Mouse (Mus musculus): ENCODE data around the gene Ptov1. TPM values are rescaled to one million over a fixed set of nuclear protein-coding genes. Genes with fewer than 3 reads are reported as not detected.
"Not testable (repeated sequence)": the region's sequence is repeated elsewhere in the genome, so short reads cannot be mapped to it uniquely, and the experiment has no call there.

Ptov1 gene
- polyA plus RNA-seq, 1 experiment from 2014 or later = 389 TPM

DNA sequence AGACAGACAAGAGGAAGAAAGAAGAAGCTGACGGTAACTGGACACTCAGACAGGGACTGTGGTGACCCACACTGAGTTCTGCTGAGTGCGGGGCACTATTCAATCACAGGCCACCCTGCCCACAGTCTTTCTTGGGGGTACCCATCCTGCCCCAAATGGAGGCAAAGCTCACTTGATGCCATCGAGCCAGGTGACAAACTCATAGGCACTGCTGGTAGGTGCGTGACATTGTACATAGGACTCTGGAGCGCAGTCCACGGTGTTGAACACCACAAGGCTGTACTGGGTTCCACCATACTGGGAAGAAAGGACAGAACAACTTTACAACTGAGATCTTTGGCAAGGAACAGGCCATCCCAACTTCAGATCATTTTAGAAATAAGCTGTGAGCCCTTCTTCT is 22.0 kb upstream of the Ptov1 start:
- 11% methylated on average over 6 of the region's 6 CpGs for WGBS
- Histone ChIP-seq H3K9ac (ENCODE audit: low read depth, low read length) (peak overlapping the region; percentile 92), H3K27ac (ENCODE audit: low read depth, low read length) (peak overlapping the region; percentile 98), H3K27me3 (replicated peaks; ENCODE audit: control insufficient read depth, insufficient read depth, low read length) (no peaks in the 10 kb centered on the region), H3K9me3 (ENCODE audit: control insufficient read depth, low read length) (no peaks in the 10 kb centered on the region), H3K36me3 (ENCODE audit: control insufficient read depth, insufficient read depth, low read length) (peaks cover 5% of the 10 kb centered on the region), H3K4me3 (ENCODE audit: low read length) (peak overlapping the region; percentile 92), H3K4me2 (ENCODE audit: low read length) (peak overlapping the region; percentile 97), H3K4me1 (ENCODE audit: control insufficient read depth, insufficient read depth, low read depth, low read length) (peaks cover 42% of the 10 kb centered on the region)
- ATAC-seq = no peak

DNA sequence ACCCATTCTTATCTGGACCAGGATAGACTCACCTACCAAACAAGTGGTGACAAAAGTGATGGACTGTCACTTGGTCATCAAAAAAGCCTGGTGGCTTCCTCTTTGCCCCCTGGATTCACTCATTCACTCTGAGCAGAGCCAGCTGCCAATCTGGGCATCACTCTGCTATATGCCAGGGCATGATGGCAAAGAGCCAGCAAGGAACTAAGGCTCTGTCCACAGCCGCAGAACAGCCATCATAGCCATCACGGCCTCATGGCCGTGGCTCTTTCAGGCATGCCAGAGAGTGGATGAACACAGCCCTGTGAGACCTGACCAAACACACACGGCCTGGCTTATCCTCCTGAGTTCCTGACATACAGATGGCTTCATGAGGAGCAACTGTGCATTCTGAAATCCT is 21.1 kb upstream of the Ptov1 start:
- WGBS = 52% methylated on average over 4 of the region's 4 CpGs
- no peak for ATAC-seq
- peak overlapping the region; percentile 92; the same call in 1 of the 2 replicates for H3K9ac ChIP-seq (ENCODE audit: low read depth, low read length)

DNA sequence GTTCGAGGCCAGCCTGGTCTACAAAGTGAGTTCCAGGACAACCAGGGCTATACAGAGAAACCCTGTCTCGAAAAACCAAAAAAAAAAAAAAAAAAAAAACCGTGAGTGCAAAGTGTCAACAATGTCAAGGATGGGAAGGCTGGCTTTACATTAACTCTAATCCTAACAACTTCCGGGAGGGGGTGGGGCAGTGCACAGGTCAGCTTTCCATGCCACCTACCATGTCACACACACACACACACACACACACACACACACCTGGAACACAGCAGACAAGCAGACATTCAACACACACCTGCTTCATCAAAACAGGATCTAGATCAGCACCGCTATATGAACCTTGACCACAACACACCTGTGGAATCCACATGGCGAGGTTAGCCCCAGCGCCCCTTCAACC is 20.6 kb upstream of the Ptov1 start:
- Histone ChIP-seq H3K36me3 (ENCODE audit: control insufficient read depth, insufficient read depth, low read length) (peaks cover 6% of the 10 kb centered on the region), H3K4me3 (ENCODE audit: low read length) (no peak overlapping the region), H3K27ac (ENCODE audit: low read depth, low read length) (no peak overlapping the region), H3K4me2 (ENCODE audit: low read length) (peak overlapping the region; percentile 97), H3K4me1 (ENCODE audit: control insufficient read depth, insufficient read depth, low read depth, low read length) (peaks cover 38% of the 10 kb centered on the region), H3K9ac (ENCODE audit: low read depth, low read length) (no peak overlapping the region), H3K9me3 (ENCODE audit: control insufficient read depth, low read length) (no peaks in the 10 kb centered on the region), H3K27me3 (replicated peaks; ENCODE audit: control insufficient read depth, insufficient read depth, low read length) (no peaks in the 10 kb centered on the region)
- ATAC-seq = no peak
- WGBS = 85% methylated on average over 6 of the region's 7 CpGs

More for the DNA sequence above, 21.1 kb upstream of the Ptov1 start:
- Histone ChIP-seq H3K4me2 (ENCODE audit: low read length) (peak overlapping the region; percentile 97), H3K4me1 (ENCODE audit: control insufficient read depth, insufficient read depth, low read depth, low read length) (peaks cover 39% of the 10 kb centered on the region), H3K27ac (ENCODE audit: low read depth, low read length) (no peak overlapping the region), H3K27me3 (replicated peaks; ENCODE audit: control insufficient read depth, insufficient read depth, low read length) (no peaks in the 10 kb centered on the region), H3K9me3 (ENCODE audit: control insufficient read depth, low read length) (no peaks in the 10 kb centered on the region), H3K4me3 (ENCODE audit: low read length) (peak overlapping the region; percentile 92), H3K36me3 (ENCODE audit: control insufficient read depth, insufficient read depth, low read length) (peaks cover 5% of the 10 kb centered on the region)

GRCm38 (mm10) chr7:44888256-44889105 is 18.9 kb upstream of the Ptov1 start:
- Histone ChIP-seq H3K9ac (ENCODE audit: low read depth, low read length) (no peak overlapping the region), H3K4me1 (ENCODE audit: control insufficient read depth, insufficient read depth, low read depth, low read length) (peaks cover 32% of the 10 kb centered on the region), H3K9me3 (ENCODE audit: control insufficient read depth, low read length) (no peaks in the 10 kb centered on the region), H3K4me2 (ENCODE audit: low read length) (no peak overlapping the region), H3K27me3 (replicated peaks; ENCODE audit: control insufficient read depth, insufficient read depth, low read length) (no peaks in the 10 kb centered on the region), H3K27ac (ENCODE audit: low read depth, low read length) (no peak overlapping the region), H3K4me3 (ENCODE audit: low read length) (no peak overlapping the region), H3K36me3 (ENCODE audit: control insufficient read depth, insufficient read depth, low read length) (peaks cover 18% of the 10 kb centered on the region)
- 71% methylated on average over 13 of the region's 13 CpGs for WGBS
- no peak for ATAC-seq

GRCm38 (mm10) chr7:44886964-44887363 is 17.4 kb upstream of the Ptov1 start:
- Histone ChIP-seq H3K4me1 (ENCODE audit: control insufficient read depth, insufficient read depth, low read depth, low read length) (peaks cover 27% of the 10 kb centered on the region), H3K9me3 (ENCODE audit: control insufficient read depth, low read length) (no peaks in the 10 kb centered on the region), H3K4me3 (ENCODE audit: low read length) (no peak overlapping the region), H3K9ac (ENCODE audit: low read depth, low read length) (no peak overlapping the region), H3K27ac (ENCODE audit: low read depth, low read length) (no peak overlapping the region), H3K36me3 (ENCODE audit: control insufficient read depth, insufficient read depth, low read length) (peaks cover 32% of the 10 kb centered on the region), H3K4me2 (ENCODE audit: low read length) (no peak overlapping the region), H3K27me3 (replicated peaks; ENCODE audit: control insufficient read depth, insufficient read depth, low read length) (no peaks in the 10 kb centered on the region)
- no peak for ATAC-seq
- 86% methylated on average over 7 of the region's 7 CpGs for WGBS

DNA sequence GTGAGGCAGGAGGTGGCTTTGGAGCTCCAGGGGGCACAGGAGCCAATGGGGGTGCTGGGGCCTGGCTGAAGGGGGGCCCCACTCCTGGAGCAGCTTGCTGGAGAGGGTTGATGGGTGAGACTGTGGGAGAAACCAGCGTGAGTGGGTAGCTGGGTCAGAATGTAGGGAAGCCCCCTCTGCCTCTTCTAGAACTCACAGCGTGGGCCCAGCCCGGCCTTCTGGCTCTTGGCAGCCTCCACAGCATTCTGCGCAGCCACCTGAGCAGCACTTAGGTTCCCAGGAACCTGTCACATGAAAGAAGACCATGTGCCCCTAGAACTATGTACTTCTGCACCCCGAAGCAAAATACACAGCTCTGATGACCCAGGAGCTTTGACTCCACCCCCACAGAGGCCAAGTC is 15.0 kb upstream of the Ptov1 start:
- Histone ChIP-seq H3K9ac (ENCODE audit: low read depth, low read length) (no peak overlapping the region), H3K27ac (ENCODE audit: low read depth, low read length) (no peak overlapping the region), H3K36me3 (ENCODE audit: control insufficient read depth, insufficient read depth, low read length) (peaks cover 54% of the 10 kb centered on the region), H3K9me3 (ENCODE audit: control insufficient read depth, low read length) (no peaks in the 10 kb centered on the region), H3K4me2 (ENCODE audit: low read length) (no peak overlapping the region), H3K4me3 (ENCODE audit: low read length) (no peak overlapping the region), H3K4me1 (ENCODE audit: control insufficient read depth, insufficient read depth, low read depth, low read length) (peaks cover 10% of the 10 kb centered on the region), H3K27me3 (replicated peaks; ENCODE audit: control insufficient read depth, insufficient read depth, low read length) (no peaks in the 10 kb centered on the region)
- WGBS = 97% methylated on average over 5 of the region's 5 CpGs
- no peak for ATAC-seq

GRCm38 (mm10) chr7:44883036-44883435 is 13.4 kb upstream of the Ptov1 start:
- H3K4me2 ChIP-seq (ENCODE audit: low read length) = no peak overlapping the region
- no peaks in the 10 kb centered on the region for H3K27me3 ChIP-seq (replicated peaks; ENCODE audit: control insufficient read depth, insufficient read depth, low read length)
- H3K4me3 ChIP-seq (ENCODE audit: low read length) = no peak overlapping the region
- H3K36me3 ChIP-seq (ENCODE audit: control insufficient read depth, insufficient read depth, low read length) = peaks cover 60% of the 10 kb centered on the region
- no peak overlapping the region for H3K27ac ChIP-seq (ENCODE audit: low read depth, low read length)
- WGBS = 94% methylated on average over 3 of the region's 3 CpGs
- ATAC-seq = no peak
- no peaks in the 10 kb centered on the region for H3K9me3 ChIP-seq (ENCODE audit: control insufficient read depth, low read length)
- H3K4me1 ChIP-seq (ENCODE audit: control insufficient read depth, insufficient read depth, low read depth, low read length) = no peaks in the 10 kb centered on the region; the same call in none of the 2 replicates
- H3K9ac ChIP-seq (ENCODE audit: low read depth, low read length) = no peak overlapping the region

GRCm38 (mm10) chr7:44877833-44878232 is 8.2 kb upstream of the Ptov1 start:
- H3K4me2 ChIP-seq (ENCODE audit: low read length) = no peak overlapping the region
- H3K9ac ChIP-seq (ENCODE audit: low read depth, low read length) = no peak overlapping the region
- H3K4me1 ChIP-seq (ENCODE audit: control insufficient read depth, insufficient read depth, low read depth, low read length) = no peaks in the 10 kb centered on the region
- no peak overlapping the region for H3K4me3 ChIP-seq (ENCODE audit: low read length)
- ATAC-seq = no peak
- no peaks in the 10 kb centered on the region for H3K27me3 ChIP-seq (replicated peaks; ENCODE audit: control insufficient read depth, insufficient read depth, low read length)
- 82% methylated on average over 14 of the region's 14 CpGs for WGBS
- peaks cover 60% of the 10 kb centered on the region for H3K36me3 ChIP-seq (ENCODE audit: control insufficient read depth, insufficient read depth, low read length)
- H3K9me3 ChIP-seq (ENCODE audit: control insufficient read depth, low read length) = no peaks in the 10 kb centered on the region
- no peak overlapping the region for H3K27ac ChIP-seq (ENCODE audit: low read depth, low read length)

DNA sequence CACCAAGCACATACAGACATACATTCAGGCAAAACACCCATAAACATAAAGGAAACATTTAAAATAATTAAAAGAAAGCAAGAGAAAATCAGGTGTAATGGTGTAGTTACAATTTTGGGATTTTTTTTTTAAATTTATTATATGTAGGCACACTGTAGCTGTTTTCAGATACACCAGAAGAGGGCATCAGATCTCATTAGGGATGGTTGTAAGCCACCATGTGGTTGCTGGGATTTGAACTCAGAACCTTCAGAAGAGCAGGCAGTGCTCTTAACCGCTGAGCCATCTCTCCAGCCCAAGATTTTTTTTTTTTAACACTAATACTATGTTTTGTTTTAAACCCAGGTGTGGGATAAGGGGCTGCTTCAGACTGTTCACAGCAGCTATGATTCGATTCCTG is 2.2 kb upstream of the Ptov1 start:
- H3K4me2 ChIP-seq (ENCODE audit: low read length); H3K4me3 ChIP-seq (ENCODE audit: low read length); H3K27ac ChIP-seq (ENCODE audit: low read depth, low read length); H3K27me3 ChIP-seq (replicated peaks; ENCODE audit: control insufficient read depth, insufficient read depth, low read length); H3K9ac ChIP-seq (ENCODE audit: low read depth, low read length); H3K36me3 ChIP-seq (ENCODE audit: control insufficient read depth, insufficient read depth, low read length); H3K9me3 ChIP-seq (ENCODE audit: control insufficient read depth, low read length); ATAC-seq: not testable (repeated sequence)
- peaks cover 23% of the 10 kb centered on the region for H3K4me1 ChIP-seq (ENCODE audit: control insufficient read depth, insufficient read depth, low read depth, low read length)
- 95% methylated on average over 2 of the region's 2 CpGs for WGBS

Measured in hindbrain, embryonic 16.5 days (tissue).